Comparison of ENCODE assay signal across 7 mouse cellular contexts in genomic region chr13:115089020-115089394, GRCm38 (mm10). TPM values are rescaled to one million over a fixed set of nuclear protein-coding genes. Genes with fewer than 3 reads are reported as not detected.
DNase-seq lines count a peak whose midpoint lies in the region; ATAC-seq and TF ChIP-seq lines count a peak whose summit lies in the region.

No protein-coding gene starts in this region.

- no peaks in the 10 kb centered on the region for H3K9me3 ChIP-seq in lung, postnatal 0 days (ENCODE audit: low read length)
- no peaks in the 10 kb centered on the region; the same call in 1 of the 2 replicates for H3K9me3 ChIP-seq in forebrain, embryonic 11.5 days (ENCODE audit: control insufficient read depth, low read length)
- H3K9me3 ChIP-seq in limb, embryonic 12.5 days: no peaks in the 10 kb centered on the region
- H3K9me3 ChIP-seq in stomach, embryonic 14.5 days (ENCODE audit: control insufficient read depth, low read depth, low read length): no peaks in the 10 kb centered on the region

- H3K27me3 ChIP-seq in lung, postnatal 0 days (replicated peaks; ENCODE audit: insufficient read depth, low read length): no peaks in the 10 kb centered on the region
- H3K27me3 ChIP-seq in forebrain, embryonic 11.5 days (ENCODE audit: control insufficient read depth, insufficient read depth, low read length): no peaks in the 10 kb centered on the region
- H3K27me3 ChIP-seq in limb, embryonic 12.5 days: no peaks in the 10 kb centered on the region
- H3K27me3 ChIP-seq in stomach, embryonic 14.5 days (ENCODE audit: control insufficient read depth, insufficient read depth, low read length): no peaks in the 10 kb centered on the region

- peak overlapping the region; percentile 71; the same call in 1 of the 2 replicates for H3K9ac ChIP-seq in lung, postnatal 0 days (replicated peaks; ENCODE audit: low read depth)
- H3K9ac ChIP-seq in forebrain, embryonic 11.5 days (ENCODE audit: low read length): peak overlapping the region; percentile 74
- H3K9ac ChIP-seq in limb, embryonic 12.5 days (replicated peaks): peak overlapping the region; percentile 81
- H3K9ac ChIP-seq in stomach, embryonic 14.5 days (replicated peaks; ENCODE audit: low read depth, low read length): peak overlapping the region; percentile 79; the same call in 1 of the 2 replicates

- no peak for ATAC-seq in lung, postnatal 0 days
- no peak for ATAC-seq in forebrain, embryonic 11.5 days (replicated peaks; ENCODE audit: low FRiP score)
- ATAC-seq in limb, embryonic 12.5 days (ENCODE audit: insufficient number of reproducible peaks, insufficient read depth, low FRiP score, low TSS enrichment, low read depth): peak; percentile 4; the same call in 1 of the 2 replicates
- no peak for ATAC-seq in stomach, embryonic 14.5 days (ENCODE audit: insufficient number of reproducible peaks, insufficient read depth, low FRiP score, low read depth)

- no peak for DNase-seq in lung, postnatal 0 days (ENCODE audit: low spot score)
- DNase-seq in lung, adult 18-20 months: no peak
- no peak for DNase-seq in forebrain, embryonic 11.5 days (ENCODE audit: low spot score)
- DNase-seq in layer of hippocampus, postnatal 36 days: no peak
- no peak for DNase-seq in frontal cortex, adult 2 months (ENCODE audit: extremely low spot score in 1 of 2, low spot score in 1 of 2)

- peak overlapping the region; percentile 97 for H3K4me2 ChIP-seq in lung, postnatal 0 days (replicated peaks; ENCODE audit: low read depth, low read length)
- H3K4me2 ChIP-seq in forebrain, embryonic 11.5 days (ENCODE audit: low read depth, low read length, severe bottlenecking): peak overlapping the region; percentile 95
- peak overlapping the region; percentile 92 for H3K4me2 ChIP-seq in limb, embryonic 12.5 days
- H3K4me2 ChIP-seq in stomach, embryonic 14.5 days (replicated peaks; ENCODE audit: low read depth, low read length): peak overlapping the region; percentile 72

- TF ChIP-seq CTCF in lung, postnatal 0 days (IDR thresholded peaks at IDR 0.05): no peak

- peaks cover 3% of the 10 kb centered on the region for H3K4me1 ChIP-seq in lung, postnatal 0 days (ENCODE audit: insufficient read depth, low read depth, low read length)
- H3K4me1 ChIP-seq in forebrain, embryonic 11.5 days (replicated peaks; ENCODE audit: control insufficient read depth, insufficient read depth, low read length): peaks cover 2% of the 10 kb centered on the region; the same call in 1 of the 2 replicates
- H3K4me1 ChIP-seq in limb, embryonic 12.5 days (replicated peaks): peaks cover 20% of the 10 kb centered on the region; the same call in 1 of the 2 replicates
- H3K4me1 ChIP-seq in stomach, embryonic 14.5 days (ENCODE audit: control insufficient read depth, insufficient read depth, low read length): peaks cover 9% of the 10 kb centered on the region; the same call in 1 of the 2 replicates

- TF ChIP-seq EP300 in lung, postnatal 0 days (IDR thresholded peaks at IDR 0.05): no peak

- 37% methylated on average over 11 of the region's 11 CpGs for whole genome bisulfite sequencing in lung, postnatal 0 days
- WGBS in forebrain, embryonic 11.5 days: 65% methylated on average over 11 of the region's 11 CpGs
- 45% methylated on average over 11 of the region's 11 CpGs for WGBS in limb, embryonic 12.5 days
- WGBS in stomach, embryonic 14.5 days: 48% methylated on average over 11 of the region's 11 CpGs

- H3K4me3 ChIP-seq in lung, postnatal 0 days (ENCODE audit: low read depth, low read length): peak overlapping the region; percentile 63
- H3K4me3 ChIP-seq in forebrain, embryonic 11.5 days (ENCODE audit: low read depth, low read length): peak overlapping the region; percentile 70
- peak overlapping the region; percentile 71 for H3K4me3 ChIP-seq in limb, embryonic 12.5 days (replicated peaks)
- peak overlapping the region; percentile 60 for H3K4me3 ChIP-seq in stomach, embryonic 14.5 days (ENCODE audit: low read depth, low read length)

- no peaks in the 10 kb centered on the region; the same call in 1 of the 2 replicates for H3K36me3 ChIP-seq in lung, postnatal 0 days (ENCODE audit: insufficient read depth, low read length)
- H3K36me3 ChIP-seq in forebrain, embryonic 11.5 days (ENCODE audit: control insufficient read depth, insufficient read depth, low read length): peaks cover 4% of the 10 kb centered on the region; the same call in 1 of the 2 replicates
- peaks cover 29% of the 10 kb centered on the region for H3K36me3 ChIP-seq in limb, embryonic 12.5 days
- H3K36me3 ChIP-seq in stomach, embryonic 14.5 days (ENCODE audit: control insufficient read depth, insufficient read depth, low read length): peaks cover 4% of the 10 kb centered on the region; the same call in 1 of the 2 replicates

- H3K27ac ChIP-seq in lung, postnatal 0 days (ENCODE audit: low read length): peak overlapping the region; percentile 91
- no peak overlapping the region for H3K27ac ChIP-seq in forebrain, embryonic 11.5 days (ENCODE audit: low read depth, low read length)
- peak overlapping the region; percentile 91; the same call in 1 of the 2 replicates for H3K27ac ChIP-seq in limb, embryonic 12.5 days
- H3K27ac ChIP-seq in stomach, embryonic 14.5 days (ENCODE audit: low read length): no peak overlapping the region; the same call in 1 of the 2 replicates

RNA-seq across cellular contexts. Expression of gene Pelo, which starts 1.0 kb away (rescaled TPM):
- 5.4 and 5.9 TPM in 2 replicates for polyA plus RNA-seq in lung, postnatal 0 days (2015; fragmentation: Nextera tagmentation; extraction: Ambion mirVana)
- polyA plus RNA-seq in forebrain, embryonic 11.5 days (2014; fragmentation: Nextera tagmentation; extraction: Ambion mirVana): 6.4 and 8.8 TPM in 2 replicates
- 5.0 and 5.2 TPM in 2 replicates for polyA plus RNA-seq in limb, embryonic 12.5 days (2016; fragmentation: Nextera tagmentation; extraction: Ambion mirVana)
- polyA plus RNA-seq in stomach, embryonic 14.5 days (2014; fragmentation: Nextera tagmentation; extraction: Ambion mirVana): 5.7 and 6.7 TPM in 2 replicates
- 10 to 100 TPM; 21.1 to 21.9 TPM for total RNA-seq in layer of hippocampus, postnatal 36 days (2021)
- polyA plus RNA-seq in frontal cortex, adult 2 months (2012; rRNA removed): 20.3 and 21.5 TPM in 2 replicates

RNA-seq across cellular contexts. Expression of gene Gm49395, which starts 12.7 kb away (rescaled TPM):
- polyA plus RNA-seq in lung, postnatal 0 days (2015; fragmentation: Nextera tagmentation; extraction: Ambion mirVana): 8.7 and 8.9 TPM in 2 replicates
- polyA plus RNA-seq in forebrain, embryonic 11.5 days (2014; fragmentation: Nextera tagmentation; extraction: Ambion mirVana): 4.3 and 4.4 TPM in 2 replicates
- 2.1 and 2.8 TPM in 2 replicates for polyA plus RNA-seq in limb, embryonic 12.5 days (2016; fragmentation: Nextera tagmentation; extraction: Ambion mirVana)
- 8.6 and 8.8 TPM in 2 replicates for polyA plus RNA-seq in stomach, embryonic 14.5 days (2014; fragmentation: Nextera tagmentation; extraction: Ambion mirVana)
- 1 to 10 TPM; 2.3 to 2.5 TPM for total RNA-seq in layer of hippocampus, postnatal 36 days (2021)
- polyA plus RNA-seq in frontal cortex, adult 2 months (2012; rRNA removed): 0.52 and 1.2 TPM in 2 replicates

RNA-seq across cellular contexts. Expression of gene Itga1, which starts 12.8 kb away (rescaled TPM):
- 22.0 and 30.1 TPM in 2 replicates for polyA plus RNA-seq in lung, postnatal 0 days (2015; fragmentation: Nextera tagmentation; extraction: Ambion mirVana)
- 5.3 and 6.2 TPM in 2 replicates for polyA plus RNA-seq in forebrain, embryonic 11.5 days (2014; fragmentation: Nextera tagmentation; extraction: Ambion mirVana)
- 3.5 and 4.1 TPM in 2 replicates for polyA plus RNA-seq in limb, embryonic 12.5 days (2016; fragmentation: Nextera tagmentation; extraction: Ambion mirVana)
- polyA plus RNA-seq in stomach, embryonic 14.5 days (2014; fragmentation: Nextera tagmentation; extraction: Ambion mirVana): 38.2 and 40.9 TPM in 2 replicates
- 1 to 10 TPM; 5.1 to 5.6 TPM for total RNA-seq in layer of hippocampus, postnatal 36 days (2021)
- polyA plus RNA-seq in frontal cortex, adult 2 months (2012; rRNA removed): 3.0 and 3.5 TPM in 2 replicates

Comparison
In these comparisons a context has a peak if more than half of its experiments do, and no peak if none do; other contexts are left out.
1. H3K27ac ChIP-seq: peak in lung, postnatal 0 days (single experiment) and limb, embryonic 12.5 days (single experiment); none in forebrain, embryonic 11.5 days (single experiment) and stomach, embryonic 14.5 days (single experiment).
2. Peak in every context shown above with its lines, with median percentiles within 50 percentile points of each other: H3K4me2 ChIP-seq, H3K4me3 ChIP-seq and H3K9ac ChIP-seq.